Mouse (Mus musculus) frontal cortex, postnatal 36 days (tissue): ENCODE results near the gene Rnf213.

ENCODE experiments used
- DNase-seq, 2 experiments: peaks; one replicate each; pipeline ENCODE4 v3.0.0; 2022; ENCODE audit warnings: low spot score in 2 of 2

The Rnf213 gene

DNA sequence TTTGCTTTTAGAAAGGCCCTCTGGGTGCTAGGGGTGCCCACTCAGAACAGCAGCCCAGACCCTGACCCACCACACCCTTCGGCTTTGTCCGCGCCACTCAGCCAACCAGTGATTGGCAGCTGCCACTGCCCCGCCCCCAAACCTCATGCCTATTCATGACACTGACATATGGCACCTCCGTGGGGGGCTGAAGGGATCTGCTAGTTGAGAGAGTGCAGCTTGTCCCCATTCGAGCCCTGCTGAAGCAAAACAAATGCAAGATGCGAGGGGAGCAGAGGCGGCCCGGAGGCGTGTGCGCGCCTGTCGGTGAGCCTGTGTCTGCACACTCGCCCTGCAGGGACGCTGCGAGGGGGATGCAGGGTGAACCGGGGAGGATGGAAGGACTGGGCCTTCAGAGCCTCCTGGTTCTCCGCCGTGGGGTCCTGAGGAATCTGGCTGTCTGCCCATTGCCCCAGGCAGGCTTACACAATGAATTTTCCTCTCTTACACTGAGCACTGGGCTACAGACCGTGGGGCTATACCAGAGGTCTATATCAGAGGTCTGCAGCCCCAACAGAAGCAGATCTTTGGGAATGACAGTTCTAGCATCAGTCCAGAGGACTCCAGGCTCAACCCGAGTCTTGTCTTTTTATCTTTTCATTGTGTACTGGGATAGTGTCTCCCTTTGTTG lies 122.2 kb downstream of the Rnf213 start:
- peak in 1 of 2 experiments; percentile 74 for DNase-seq

DNA sequence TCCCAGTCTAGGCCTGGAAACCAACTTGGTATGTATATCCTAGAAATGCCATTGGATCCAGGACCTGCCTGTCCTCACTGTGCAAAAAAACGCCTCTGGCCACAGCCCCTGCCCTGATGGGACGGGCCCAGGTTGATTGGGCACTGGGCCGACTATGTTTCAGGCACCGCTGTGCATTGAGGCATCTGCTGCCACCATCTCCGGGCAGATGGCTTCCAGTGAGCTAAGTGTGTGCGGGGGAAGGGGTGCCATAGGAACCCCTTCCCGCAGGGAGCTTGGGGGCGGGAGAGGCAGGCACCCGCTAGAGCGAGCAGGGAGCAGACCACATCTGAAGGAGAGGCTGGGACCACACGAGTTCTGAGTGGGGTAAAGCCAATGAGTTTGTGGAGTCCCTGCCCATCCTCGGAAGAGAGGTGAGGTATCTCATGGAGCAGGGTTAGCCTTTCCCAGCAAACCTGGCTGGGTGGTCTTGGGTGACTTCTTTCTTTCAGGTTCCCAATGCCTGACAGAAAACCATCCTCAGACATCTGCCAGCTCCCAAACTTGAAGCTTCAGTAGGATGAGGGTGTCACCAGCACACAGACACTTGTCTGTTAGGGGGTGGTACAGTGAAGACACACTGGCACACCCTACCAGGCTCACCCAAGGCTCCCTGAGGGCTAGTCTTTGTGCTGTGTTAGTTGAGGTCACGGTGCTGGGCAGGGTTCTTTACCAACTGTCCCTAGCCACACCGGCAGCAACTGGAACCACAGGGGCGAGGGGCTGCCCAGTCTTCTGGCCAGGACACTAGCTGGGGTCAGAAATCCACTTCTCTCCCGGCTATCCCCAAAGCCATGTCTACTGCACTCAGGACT lies 123.2 kb downstream of the Rnf213 start:
- peak; percentile 75 to 83 for DNase-seq

- DNase-seq, result no peak
Observed at GRCm38 (mm10) chr11:119516677-119517361, 123.9 kb downstream of the Rnf213 start.

- DNase-seq, result no peak
Observed at GRCm38 (mm10) chr11:119519387-119519786, 126.5 kb downstream of the Rnf213 start.

- DNase-seq, result peak in 1 of 2 experiments; percentile 58
Observed at GRCm38 (mm10) chr11:119520005-119520712, 127.3 kb downstream of the Rnf213 start.

DNA sequence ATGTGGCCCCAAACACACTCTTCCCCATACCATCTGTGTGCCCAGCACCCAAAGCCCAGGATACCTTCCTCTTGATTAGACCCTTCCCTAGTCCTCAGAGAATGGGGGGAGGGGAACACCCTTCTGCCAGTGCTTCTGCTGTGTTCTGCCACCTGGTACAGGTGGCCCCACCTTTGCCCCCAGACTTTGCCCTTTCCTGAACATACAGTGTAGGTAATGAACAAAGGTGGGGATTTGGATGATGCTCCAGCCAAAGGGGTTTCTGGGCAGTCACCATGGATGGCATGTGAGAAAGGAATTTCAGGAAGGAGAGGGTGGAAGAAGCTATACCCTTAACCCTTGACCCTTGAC lies 127.8 kb downstream of the Rnf213 start:
- DNase-seq, result no peak

GRCm38 (mm10) chr11:119521920-119522710 lies 129.2 kb downstream of the Rnf213 start:
- DNase-seq, result no peak

DNA sequence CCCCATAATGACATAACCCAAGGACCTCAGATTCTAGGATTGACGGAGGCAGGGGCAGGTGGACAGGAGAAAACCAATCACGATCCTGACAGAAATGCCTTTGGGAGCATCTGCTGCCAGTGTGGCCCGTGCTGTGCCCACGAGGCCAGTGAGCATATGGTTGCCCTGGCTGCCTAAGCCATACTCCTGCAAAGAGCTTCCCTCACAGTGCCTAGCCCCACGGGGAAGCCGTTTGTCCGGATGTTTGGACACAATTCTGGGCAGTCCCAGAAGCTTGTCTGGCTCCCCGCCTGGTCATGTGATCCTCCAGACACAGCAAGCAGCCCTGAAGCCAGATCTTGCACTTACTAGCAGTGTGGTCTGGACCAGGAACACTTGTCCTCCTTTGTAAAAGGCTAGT lies 129.9 kb downstream of the Rnf213 start:
- DNase-seq, result no peak

GRCm38 (mm10) chr11:119523392-119523791 lies 130.5 kb downstream of the Rnf213 start:
- no peak for DNase-seq

GRCm38 (mm10) chr11:119524545-119524949 lies 131.6 kb downstream of the Rnf213 start:
- peak in 1 of 2 experiments; percentile 79 for DNase-seq

- DNase-seq, result no peak
Observed at GRCm38 (mm10) chr11:119526068-119526966, 133.4 kb downstream of the Rnf213 start.

DNA sequence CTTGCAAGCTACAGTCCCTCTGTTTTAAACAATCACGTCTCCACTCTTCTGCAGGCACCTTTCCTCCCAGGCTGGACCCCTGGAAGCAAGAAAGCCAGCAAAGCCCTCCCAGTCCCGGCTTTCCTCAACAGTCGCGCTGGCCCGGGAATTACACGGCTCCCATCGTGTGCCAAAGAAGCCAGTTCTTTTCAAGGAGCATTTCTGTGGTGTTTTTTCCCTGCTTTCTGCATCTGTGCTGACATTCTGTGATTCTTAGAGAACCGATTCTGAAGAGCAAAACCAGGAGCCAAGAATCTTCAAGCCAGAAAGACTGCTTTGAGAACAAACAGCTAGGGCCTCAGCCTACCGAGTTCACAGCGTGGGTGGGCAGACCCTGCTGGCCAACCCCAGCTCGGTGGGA lies 136.0 kb downstream of the Rnf213 start:
- DNase-seq, result no peak

DNA sequence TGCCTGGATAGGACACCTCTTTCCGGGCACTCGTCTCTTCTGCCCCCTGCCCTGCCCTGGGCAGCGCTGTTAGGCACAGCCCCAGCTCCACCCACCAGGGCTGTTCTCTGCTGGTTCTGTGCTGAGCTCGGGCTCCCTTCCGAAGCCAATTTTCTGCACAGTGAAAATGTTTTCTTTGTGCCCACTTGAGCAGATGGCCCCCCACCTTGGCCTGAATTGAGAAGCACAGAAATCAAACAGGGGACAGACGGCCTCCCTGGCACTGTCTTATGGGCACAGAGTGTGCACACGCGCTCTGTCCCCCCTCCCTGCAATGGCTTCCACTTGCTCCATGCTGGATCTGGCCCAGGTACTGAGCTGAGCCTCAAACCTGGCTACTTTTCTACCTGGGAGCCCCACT lies 139.6 kb downstream of the Rnf213 start:
- no peak for DNase-seq

DNA sequence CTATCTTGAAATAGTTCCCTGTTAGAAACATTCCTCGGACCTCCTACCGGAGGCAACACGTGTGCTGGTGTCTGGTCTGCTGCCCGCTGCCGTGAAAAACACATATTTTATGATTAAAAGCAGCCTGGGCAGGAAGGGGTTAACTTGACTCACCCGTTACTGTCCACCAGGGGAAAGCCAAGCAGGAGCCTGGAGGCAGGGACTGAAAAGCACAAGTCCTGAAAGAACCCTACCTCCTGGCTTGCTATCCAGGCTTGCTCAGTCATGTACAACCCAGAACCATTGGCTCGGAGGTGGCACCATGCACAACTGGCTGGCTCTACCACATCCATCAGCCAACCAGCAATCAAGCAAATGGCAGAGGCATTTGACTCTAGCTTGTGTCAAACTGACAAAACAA lies 140.8 kb downstream of the Rnf213 start:
- DNase-seq, result no peak
